Mouse (Mus musculus): ENCODE results near the gene B3gntl1.
A peak's percentile ranks its signal among the peaks of the same experiment; 100 is the strongest.

The B3gntl1 gene

GRCm38 (mm10) chr11:121645394-121645793, 27.6 kb downstream of the B3gntl1 start:
- DNase-seq: no peak

DNA sequence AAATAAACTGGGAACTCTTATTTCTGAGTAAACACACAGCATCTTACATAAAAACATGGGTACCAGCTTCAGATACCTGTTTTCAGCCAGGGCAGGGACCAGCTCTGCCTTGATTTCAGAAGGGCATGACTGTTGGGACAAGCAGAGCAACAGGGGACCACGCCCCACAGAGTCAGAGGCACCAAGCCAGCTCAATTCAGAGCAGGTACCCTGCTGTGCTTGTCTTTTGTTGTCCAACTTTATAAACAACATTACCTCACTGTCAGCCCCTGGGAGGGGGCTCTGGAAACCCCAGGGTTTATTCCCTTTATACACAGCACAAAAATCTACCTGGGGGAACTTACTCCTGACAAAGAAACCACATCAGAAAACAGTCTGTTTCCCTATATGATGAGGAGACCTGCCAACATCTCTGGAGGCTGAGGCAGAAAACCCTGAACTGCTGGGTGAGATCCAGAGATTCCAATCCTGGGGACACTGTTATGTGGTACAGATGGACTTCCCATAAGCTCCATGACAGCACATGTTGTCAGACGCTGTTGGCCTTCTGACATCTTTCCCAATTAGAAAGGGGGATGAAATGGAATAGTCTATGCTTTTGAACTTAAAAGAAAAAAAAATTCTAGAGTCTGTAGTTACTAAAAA, 31.3 kb downstream of the B3gntl1 start:
- DNase-seq: no peak

DNA sequence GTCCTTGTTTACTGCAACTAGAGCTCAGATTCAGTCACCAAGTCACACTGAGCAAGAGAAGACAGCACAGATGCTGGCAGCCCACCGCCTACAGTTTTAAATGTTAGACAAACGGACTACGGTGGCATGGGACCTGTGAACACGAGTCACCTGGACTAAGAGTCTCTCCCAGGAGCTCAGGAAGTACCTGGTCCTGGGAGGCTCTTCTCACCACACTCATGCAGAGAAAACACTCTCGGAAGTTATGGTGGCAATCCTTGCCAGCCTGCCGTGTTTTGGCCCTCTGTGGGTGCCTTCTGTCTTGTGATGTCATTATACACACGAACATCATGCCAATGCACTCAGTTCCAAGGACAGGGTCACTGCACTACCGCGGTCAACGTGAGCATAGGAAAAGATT, 36.3 kb downstream of the B3gntl1 start:
- no peak for DNase-seq

DNA sequence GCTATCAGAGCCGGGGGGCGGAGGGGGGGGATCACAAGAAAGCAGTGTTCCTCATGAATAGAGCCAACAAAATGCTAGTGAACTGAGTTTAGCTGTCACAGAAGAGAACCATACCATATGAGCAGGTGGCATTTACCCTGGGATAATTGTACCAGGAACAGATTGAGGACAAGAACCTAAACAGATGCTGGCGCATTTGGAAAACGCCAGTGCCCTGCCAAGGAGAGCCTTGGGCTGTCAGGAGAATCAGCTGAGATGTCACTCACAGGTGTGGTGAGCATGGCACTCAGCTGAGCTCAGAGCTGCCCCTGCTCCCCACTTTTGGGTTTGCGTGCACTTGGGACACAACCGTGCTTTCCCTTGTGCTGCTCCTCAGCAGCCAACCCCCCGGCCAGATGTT, 41.5 kb downstream of the B3gntl1 start:
- DNase-seq: peak; percentile 28

GRCm38 (mm10) chr11:121630406-121630805, 42.5 kb downstream of the B3gntl1 start:
- DNase-seq: no peak

DNA sequence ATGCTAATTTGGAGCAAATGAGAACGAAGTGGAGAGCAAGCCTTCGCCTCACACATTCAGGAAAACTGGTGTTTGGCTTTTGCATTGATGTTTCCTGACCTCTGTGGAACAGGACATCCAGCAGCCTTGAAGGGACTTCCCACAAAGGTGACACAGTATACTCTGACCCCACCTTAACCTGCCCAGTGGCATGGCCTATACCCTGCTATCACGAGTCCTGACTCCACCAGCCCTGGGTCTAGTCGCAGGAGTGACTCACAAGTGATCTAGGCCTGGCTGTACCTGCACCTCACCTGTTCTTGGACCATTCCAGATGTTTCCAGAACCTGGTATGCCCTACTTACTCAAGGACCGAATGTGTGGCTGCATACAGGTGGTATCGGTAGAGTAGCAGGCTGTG, 43.4 kb downstream of the B3gntl1 start:
- DNase-seq: no peak

DNA sequence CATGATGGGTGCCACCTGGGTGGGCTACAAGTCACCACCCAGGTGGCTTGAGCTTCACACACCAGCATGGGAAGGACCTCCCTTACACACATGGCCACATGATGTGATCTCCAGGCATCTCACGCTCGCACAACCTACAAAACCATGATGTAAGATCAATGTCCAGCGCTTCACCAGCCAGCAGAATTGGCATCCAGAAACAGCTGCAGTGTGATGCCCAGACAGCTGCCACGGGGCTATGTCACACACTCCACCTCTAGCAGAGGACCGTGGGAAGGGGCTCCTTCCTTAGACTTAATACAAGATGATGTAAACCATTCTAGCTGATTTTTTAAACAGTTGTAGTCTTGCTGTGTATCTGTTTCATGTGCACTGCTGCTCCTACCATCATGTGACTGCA, 45.4 kb downstream of the B3gntl1 start:
- DNase-seq: no peak

DNA sequence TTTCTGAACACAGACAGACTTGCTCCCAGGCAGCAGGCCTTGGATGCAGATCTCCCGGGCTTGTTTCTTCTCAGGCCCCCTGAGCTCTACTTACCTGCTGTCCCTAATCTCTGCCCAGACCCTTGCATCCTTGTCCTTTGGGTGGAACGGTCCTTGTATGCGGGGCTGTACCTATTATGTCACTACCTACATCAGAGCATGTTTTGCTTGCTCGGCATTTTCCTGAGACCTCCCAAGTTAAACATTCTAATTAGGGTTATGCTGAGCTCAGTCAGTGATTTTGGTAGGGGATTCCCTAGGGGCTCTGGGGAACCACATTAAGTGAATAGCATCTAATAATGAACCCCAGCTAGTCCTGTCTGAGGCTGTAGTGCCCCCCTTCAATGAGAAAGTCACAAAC, 47.9 kb downstream of the B3gntl1 start:
- DNase-seq: no peak

DNA sequence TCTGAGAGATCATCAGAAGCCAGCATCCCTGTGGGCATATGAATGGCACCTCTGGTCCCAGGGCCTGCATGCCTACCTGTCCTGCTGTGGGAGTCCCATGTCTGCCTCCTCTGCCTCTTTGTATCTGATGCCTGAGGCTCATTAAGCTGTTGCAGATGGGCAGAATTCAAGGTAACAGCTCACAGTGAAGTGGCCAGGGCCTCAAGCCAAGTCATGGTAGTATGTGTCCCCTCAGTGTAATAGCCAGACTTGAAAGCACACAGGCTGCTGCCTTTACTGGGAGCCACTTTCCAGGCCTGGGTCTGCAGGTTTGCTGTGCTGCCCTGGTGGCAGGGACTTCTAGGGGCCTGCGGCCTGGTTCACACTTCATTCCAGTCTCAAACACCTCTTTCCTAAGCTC, 55.6 kb downstream of the B3gntl1 start:
- DNase-seq: no peak

- DNase-seq: no peak
Observed at GRCm38 (mm10) chr11:121616501-121616900, 56.5 kb downstream of the B3gntl1 start.

GRCm38 (mm10) chr11:121615961-121616485, 56.9 kb downstream of the B3gntl1 start:
- DNase-seq: no peak

GRCm38 (mm10) chr11:121610976-121611375, 62.0 kb downstream of the B3gntl1 start:
- DNase-seq: no peak

DNA sequence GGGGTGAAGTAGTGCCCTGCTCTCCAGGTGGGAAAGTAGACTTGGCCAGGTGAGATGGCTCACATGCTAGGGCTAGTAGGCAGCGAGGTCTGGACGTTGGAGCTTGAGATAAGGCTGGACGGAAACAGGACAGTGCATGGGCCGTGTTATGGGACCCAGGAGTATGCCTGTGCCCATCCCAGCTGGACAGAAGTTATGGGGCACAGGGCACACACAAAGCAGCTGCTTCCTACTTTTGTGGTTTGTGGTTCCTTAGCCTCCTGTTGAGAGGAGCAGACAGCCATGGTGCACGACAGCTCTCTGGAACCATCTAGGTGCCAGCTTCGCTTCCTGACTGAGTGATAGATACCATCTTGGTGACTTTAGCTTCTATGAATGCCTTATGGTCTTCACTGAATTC, 67.3 kb downstream of the B3gntl1 start:
- no peak for DNase-seq

DNA sequence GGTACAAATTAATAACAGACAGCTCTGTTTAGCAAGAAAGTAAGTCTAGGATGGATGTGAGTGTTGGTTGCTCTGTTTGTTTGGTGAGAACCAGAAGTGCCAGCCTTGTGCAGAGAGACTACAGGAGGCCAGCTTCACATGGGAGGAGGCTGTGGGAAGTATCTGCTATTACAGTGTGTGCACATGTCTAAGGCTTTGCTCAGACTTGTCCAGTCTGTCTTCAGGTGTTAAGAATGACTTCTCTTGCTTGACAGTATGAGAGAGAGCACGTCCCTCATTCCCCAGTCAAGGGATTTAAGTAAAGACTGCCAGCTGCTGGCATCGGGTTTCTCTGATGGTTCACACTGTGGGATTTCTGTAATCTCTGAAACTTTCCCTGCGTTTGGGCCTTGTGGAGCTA, 71.5 kb downstream of the B3gntl1 start:
- DNase-seq: no peak

DNA sequence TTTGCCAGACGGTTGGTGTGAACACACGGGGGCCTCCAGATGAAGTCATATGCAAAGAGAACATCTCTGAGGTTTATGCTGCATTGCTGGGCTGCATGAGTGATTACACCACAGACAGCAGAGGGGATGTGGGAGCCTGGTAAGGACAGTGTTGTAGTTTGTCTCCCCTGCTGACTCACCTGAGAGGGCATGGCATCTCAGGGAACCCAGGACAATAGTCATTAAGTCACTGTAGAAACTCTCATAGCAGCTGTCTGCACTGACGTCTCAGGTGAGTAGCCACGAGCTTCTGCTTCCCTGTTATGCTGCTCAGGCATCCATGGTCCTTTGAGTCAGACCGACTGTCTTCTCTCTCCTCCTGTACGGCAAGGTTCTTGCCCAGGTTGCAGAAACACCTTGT, 75.7 kb downstream of the B3gntl1 start:
- DNase-seq: no peak

GRCm38 (mm10) chr11:121581856-121582255, 91.1 kb downstream of the B3gntl1 start:
- DNase-seq: no peak

Measured in layer of hippocampus, adult 9-11 months (tissue).